Mouse (Mus musculus) embryonic fibroblast, embryonic 13.5 days (primary cell): ENCODE results near the gene Foxp1.

Experiments
- CTCF ChIP-seq: IDR thresholded peaks from 2 replicates; pipeline ENCODE4 v1.5.1; 2011; ENCODE audit warnings: mild to moderate bottlenecking, control low read depth, low read length, moderate library complexity, borderline replicate concordance; ENCODE audit not compliant: insufficient read depth
- POLR2A ChIP-seq: IDR thresholded peaks from 2 replicates; pipeline ENCODE4 v1.6.1; 2011; ENCODE audit warnings: low read depth, mild to moderate bottlenecking, control low read depth, low read length, moderate library complexity

GRCm38 (mm10) chr6:99182777-99183176 is 339.7 kb downstream of the Foxp1 start:
- no peak for TF ChIP-seq CTCF
- TF ChIP-seq POLR2A, result no peak
